Mouse (Mus musculus) effector memory CD4-positive, alpha-beta T cell, adult 7 months (primary cell): ENCODE data around the gene Olfr785. TPM values are rescaled to one million over a fixed set of nuclear protein-coding genes. Genes with fewer than 3 reads are reported as not detected.

Experiments
- polyA plus RNA-seq: library from polyadenylated mRNA; unstranded; fragments of 100-300 nt; shearing (Covaris generic); gene quantifications from one replicate; pipeline ENCODE4 v1.2.1, GENCODE M21; 2017

Gene Olfr785
- not detected for polyA plus RNA-seq

GRCm38 (mm10) chr10:129405126-129405525 is at the start of gene Olfr785:
Gene Olfr785 (plus strand): TSS chr10:129405426.

GRCm38 (mm10) chr10:129383783-129384182 is 21.4 kb upstream of the Olfr785 start, which contains the start of gene Olfr784:
Gene Olfr784 (plus strand): TSS chr10:129384083.

GRCm38 (mm10) chr10:129427006-129427405 is 21.8 kb downstream of the Olfr785 start, which contains the start of gene Olfr786:
Gene Olfr786 (plus strand): TSS chr10:129427306.

Other genes starting within 250 kb of the Olfr785 start
- not detected for gene Olfr771, start 240.7 kb upstream of the Olfr785 start, polyA plus RNA-seq
- not detected for gene Olfr772, start 227.5 kb upstream of the Olfr785 start, polyA plus RNA-seq
- gene Olfr773, start 218.0 kb upstream of the Olfr785 start, polyA plus RNA-seq = not detected
- gene Olfr774, start 169.2 kb upstream of the Olfr785 start, polyA plus RNA-seq = not detected
- gene Olfr775, start 157.0 kb upstream of the Olfr785 start, polyA plus RNA-seq = not detected
- not detected for gene Olfr776, start 146.3 kb upstream of the Olfr785 start, polyA plus RNA-seq
- not detected for gene Olfr777, start 133.9 kb upstream of the Olfr785 start, polyA plus RNA-seq
- not detected for gene Olfr780, start 87.3 kb upstream of the Olfr785 start, polyA plus RNA-seq
- not detected for gene Olfr781, start 76.6 kb upstream of the Olfr785 start, polyA plus RNA-seq
- gene Olfr782, start 56.6 kb upstream of the Olfr785 start, polyA plus RNA-seq = not detected
- not detected for gene Olfr784, start 21.3 kb upstream of the Olfr785 start, polyA plus RNA-seq
- not detected for gene Olfr786, start 21.9 kb downstream of the Olfr785 start, polyA plus RNA-seq
- 0.20 TPM for gene Olfr787, start 56.4 kb downstream of the Olfr785 start, polyA plus RNA-seq
- 0.21 TPM for gene Olfr788, start 65.6 kb downstream of the Olfr785 start, polyA plus RNA-seq
- not detected for gene Olfr789, start 79.3 kb downstream of the Olfr785 start, polyA plus RNA-seq
- not detected for gene Olfr790, start 93.1 kb downstream of the Olfr785 start, polyA plus RNA-seq
- not detected for gene Olfr791, start 116.4 kb downstream of the Olfr785 start, polyA plus RNA-seq
- not detected for gene Olfr792, start 133.7 kb downstream of the Olfr785 start, polyA plus RNA-seq
- gene Olfr794, start 162.2 kb downstream of the Olfr785 start, polyA plus RNA-seq = not detected
- not detected for gene Olfr796, start 207.1 kb downstream of the Olfr785 start, polyA plus RNA-seq
- 0.38 TPM for gene Olfr798, start 222.5 kb downstream of the Olfr785 start, polyA plus RNA-seq
- not detected for gene Olfr799, start 232.1 kb downstream of the Olfr785 start, polyA plus RNA-seq